Mouse (Mus musculus) lung, postnatal 0 days (tissue): Measurements from ENCODE around the gene Sh3rf1.

Experiments used
- CTCF ChIP-seq: IDR thresholded peaks from 2 replicates; pipeline ENCODE4 v1.5.1; 2016; ENCODE audit warnings: antibody characterized with exemption, mild to moderate bottlenecking
- EP300 ChIP-seq: IDR thresholded peaks from 2 replicates; pipeline ENCODE4 v1.6.1; 2016; ENCODE audit warnings: antibody characterized with exemption, mild to moderate bottlenecking, control low read depth

DNA sequence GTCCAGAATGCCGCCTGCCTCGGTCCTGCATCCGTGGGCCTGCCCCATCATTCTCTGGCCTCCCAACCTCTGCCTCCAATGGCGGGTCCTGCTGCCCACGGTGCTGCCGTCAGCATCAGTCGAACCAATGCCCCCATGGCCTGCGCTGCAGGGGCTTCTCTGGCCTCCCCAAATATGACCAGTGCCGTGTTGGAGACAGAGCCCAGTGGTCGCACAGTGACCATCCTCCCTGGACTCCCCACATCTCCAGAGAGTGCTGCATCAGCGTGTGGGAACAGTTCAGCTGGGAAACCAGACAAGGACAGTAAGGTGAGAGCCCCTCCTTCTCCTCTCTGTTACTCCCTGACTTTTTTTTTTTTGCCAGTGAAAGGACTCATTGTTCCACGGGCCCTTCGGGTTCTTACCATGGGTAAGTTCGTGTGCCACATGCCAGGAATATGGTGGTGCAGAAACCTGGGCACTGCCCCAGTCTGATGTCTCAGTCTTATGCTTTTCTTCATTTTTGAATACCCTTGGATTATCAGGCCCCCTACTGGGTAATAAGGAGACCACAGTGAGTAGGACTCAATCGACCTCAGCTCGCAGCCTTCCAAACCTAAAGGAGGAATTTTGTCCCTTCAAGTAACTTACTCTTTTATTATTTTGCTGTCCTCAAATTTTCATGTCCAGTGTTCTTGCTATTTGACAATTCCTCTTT, 150.5 kb downstream of the Sh3rf1 start:
- TF ChIP-seq CTCF, result peak; percentile 59
- TF ChIP-seq EP300, result no peak
